In genomic region chr1:162548917-162549613, GRCm38 (mm10) we compare ENCODE assay signal across 8 mouse cellular contexts. TPM values are rescaled to one million over a fixed set of nuclear protein-coding genes. Genes with fewer than 3 reads are reported as not detected.
DNase-seq lines count a peak whose midpoint lies in the region; ATAC-seq lines count a peak whose summit lies in the region.

No protein-coding gene starts in this region.

- H3K4me2 ChIP-seq in kidney, embryonic 15.5 days: peak overlapping the region; percentile 90
- H3K4me2 ChIP-seq in hindbrain, embryonic 15.5 days: peak overlapping the region; percentile 94
- peak overlapping the region; percentile 91 for H3K4me2 ChIP-seq in midbrain, embryonic 16.5 days (ENCODE audit: low read length)

- H3K4me3 ChIP-seq in kidney, embryonic 15.5 days (replicated peaks): peak overlapping the region; percentile 87
- H3K4me3 ChIP-seq in brown adipose tissue, adult 24 weeks (ENCODE audit: insufficient read depth, low read depth, low read length): peak overlapping the region; percentile 72; the same call in 1 of the 2 replicates
- peak overlapping the region; percentile 57 for H3K4me3 ChIP-seq in hindbrain, embryonic 15.5 days
- peak overlapping the region; percentile 68 for H3K4me3 ChIP-seq in midbrain, embryonic 16.5 days (ENCODE audit: low read depth, low read length)

- 65% methylated on average over 10 of the region's 10 CpGs for WGBS in kidney, embryonic 15.5 days
- 69% methylated on average over 10 of the region's 10 CpGs for WGBS in hindbrain, embryonic 15.5 days
- 71% methylated on average over 10 of the region's 10 CpGs for WGBS in midbrain, embryonic 16.5 days

- H3K9me3 ChIP-seq in kidney, embryonic 15.5 days (replicated peaks): no peaks in the 10 kb centered on the region
- no peaks in the 10 kb centered on the region for H3K9me3 ChIP-seq in hindbrain, embryonic 15.5 days
- H3K9me3 ChIP-seq in midbrain, embryonic 16.5 days (replicated peaks; ENCODE audit: control insufficient read depth, low read length, poor library complexity, severe bottlenecking): no peaks in the 10 kb centered on the region

- DNase-seq in kidney, adult 11 months: no peak
- DNase-seq in gastrocnemius, postnatal 25 days: no peak
- no peak for DNase-seq in T-cell, adult 2 months (ENCODE audit: low spot score)

- ATAC-seq in kidney, embryonic 15.5 days (replicated peaks; ENCODE audit: low FRiP score): no peak
- no peak for ATAC-seq in hindbrain, embryonic 15.5 days (ENCODE audit: low FRiP score, low read depth)
- ATAC-seq in midbrain, embryonic 16.5 days: peak; percentile 1; the same call in 1 of the 2 replicates
- no peak for ATAC-seq in CD4-positive, CD25-positive, alpha-beta regulatory T cell, adult 4 months

- H3K27me3 ChIP-seq in kidney, embryonic 15.5 days: no peaks in the 10 kb centered on the region
- no peaks in the 10 kb centered on the region for H3K27me3 ChIP-seq in hindbrain, embryonic 15.5 days
- H3K27me3 ChIP-seq in midbrain, embryonic 16.5 days (ENCODE audit: control insufficient read depth, insufficient read depth, low read depth, low read length): no peaks in the 10 kb centered on the region

- H3K4me1 ChIP-seq in kidney, embryonic 15.5 days: peaks cover 16% of the 10 kb centered on the region
- peaks cover 2% of the 10 kb centered on the region; the same call in 1 of the 2 replicates for H3K4me1 ChIP-seq in brown adipose tissue, adult 24 weeks (ENCODE audit: control insufficient read depth, insufficient read depth, insufficient read length, low read length)
- H3K4me1 ChIP-seq in hindbrain, embryonic 15.5 days (replicated peaks): peaks cover 20% of the 10 kb centered on the region
- H3K4me1 ChIP-seq in midbrain, embryonic 16.5 days (ENCODE audit: control insufficient read depth, insufficient read depth, low read length): peaks cover 16% of the 10 kb centered on the region

- H3K9ac ChIP-seq in kidney, embryonic 15.5 days: peak overlapping the region; percentile 82
- peak overlapping the region; percentile 56 for H3K9ac ChIP-seq in hindbrain, embryonic 15.5 days
- H3K9ac ChIP-seq in midbrain, embryonic 16.5 days (ENCODE audit: low read depth, low read length): peak overlapping the region; percentile 80

- H3K36me3 ChIP-seq in kidney, embryonic 15.5 days: peaks cover 24% of the 10 kb centered on the region
- peaks cover 19% of the 10 kb centered on the region for H3K36me3 ChIP-seq in hindbrain, embryonic 15.5 days
- peaks cover 9% of the 10 kb centered on the region; the same call in 1 of the 2 replicates for H3K36me3 ChIP-seq in midbrain, embryonic 16.5 days (ENCODE audit: control insufficient read depth, insufficient read depth, low read length)

- peak overlapping the region; percentile 79; the same call in 1 of the 2 replicates for H3K27ac ChIP-seq in kidney, embryonic 15.5 days
- peak overlapping the region; percentile 56; the same call in 1 of the 2 replicates for H3K27ac ChIP-seq in brown adipose tissue, adult 24 weeks (replicated peaks; ENCODE audit: low read depth, low read length)
- peak overlapping the region; percentile 88 for H3K27ac ChIP-seq in hindbrain, embryonic 15.5 days (replicated peaks)
- peak overlapping the region; percentile 82 for H3K27ac ChIP-seq in midbrain, embryonic 16.5 days (ENCODE audit: low read length)

RNA-seq across cellular contexts. Expression of gene Mettl13, which starts 0.7 kb away (rescaled TPM):
- polyA plus RNA-seq in kidney, embryonic 15.5 days (2015; fragmentation: Nextera tagmentation; extraction: Ambion mirVana): 24.9 and 26.9 TPM in 2 replicates
- 1.8 TPM in 2 replicates for polyA plus RNA-seq in brown adipose tissue, adult 24 weeks (2012; ENCODE audit: insufficient read depth, insufficient read length, missing spikeins)
- polyA plus RNA-seq in hindbrain, embryonic 15.5 days (2015; fragmentation: Nextera tagmentation; extraction: Ambion mirVana): 15.7 and 16.7 TPM in 2 replicates
- polyA plus RNA-seq in midbrain, embryonic 16.5 days (2015; fragmentation: Nextera tagmentation; extraction: Ambion mirVana): 18.0 and 20.1 TPM in 2 replicates
- 1 to 10 TPM; 5.5 to 6.5 TPM for total RNA-seq in gastrocnemius, postnatal 25 days (2021)
- polyA plus RNA-seq in CD4-positive, CD25-positive, alpha-beta regulatory T cell, adult 4 months (2017; shearing (Covaris generic)): 10 to 100 TPM in 1 of 2 experiments, 1 to 10 TPM in 1; 5.9 to 16.8 TPM

RNA-seq across cellular contexts. Expression of gene Vamp4, which starts 21.2 kb away (rescaled TPM):
- 54.3 and 58.4 TPM in 2 replicates for polyA plus RNA-seq in kidney, embryonic 15.5 days (2015; fragmentation: Nextera tagmentation; extraction: Ambion mirVana)
- polyA plus RNA-seq in brown adipose tissue, adult 24 weeks (2012; ENCODE audit: insufficient read depth, insufficient read length, missing spikeins): 19.8 and 27.5 TPM in 2 replicates
- 76.5 and 78.1 TPM in 2 replicates for polyA plus RNA-seq in hindbrain, embryonic 15.5 days (2015; fragmentation: Nextera tagmentation; extraction: Ambion mirVana)
- 87.6 and 88.8 TPM in 2 replicates for polyA plus RNA-seq in midbrain, embryonic 16.5 days (2015; fragmentation: Nextera tagmentation; extraction: Ambion mirVana)
- total RNA-seq in gastrocnemius, postnatal 25 days (2021): 10 to 100 TPM; 15.7 to 16.9 TPM
- 100 to 1,000 TPM in 1 of 2 experiments, 10 to 100 TPM in 1; 91.3 to 111 TPM for polyA plus RNA-seq in CD4-positive, CD25-positive, alpha-beta regulatory T cell, adult 4 months (2017; shearing (Covaris generic))
